24 mouse cellular contexts compared by ENCODE assay signal in the genomic region with DNA sequence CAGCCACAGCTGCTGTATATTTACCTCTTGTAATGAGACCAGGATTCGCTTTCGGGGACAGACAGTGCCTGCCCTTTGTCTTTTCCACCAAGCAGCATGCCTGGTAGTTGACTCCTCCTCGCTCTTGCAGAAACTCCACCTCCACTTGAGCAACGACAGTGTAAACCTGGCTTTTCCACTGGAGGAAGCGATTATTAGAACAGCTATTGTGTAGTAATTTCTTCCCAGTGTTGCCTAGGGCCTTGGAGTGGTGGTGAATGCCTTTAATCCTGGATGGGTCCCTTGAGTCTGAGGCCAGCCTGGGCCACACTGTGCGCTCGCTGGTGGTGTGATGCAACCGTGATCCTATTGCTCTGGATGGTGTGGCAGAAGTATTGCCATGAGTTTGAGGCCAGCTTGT. TPM values are rescaled to one million over a fixed set of nuclear protein-coding genes. Genes with fewer than 3 reads are reported as not detected.
DNase-seq lines count a peak whose midpoint lies in the region; ATAC-seq lines count a peak whose summit lies in the region.
"Had no signal": no experiment of that assay in that cellular context is flagged by ENCODE, and none has a peak within 500 bp of the region (broad histone marks: within the 10 kb centered on the region; RNA-seq: fewer than 3 reads in every experiment).

No protein-coding gene starts in this region.

- peaks cover 2% of the 10 kb centered on the region; the same call in 1 of the 2 replicates for H3K36me3 ChIP-seq in forebrain, embryonic 11.5 days (ENCODE audit: control insufficient read depth, insufficient read depth, low read length)
- peaks cover 45% of the 10 kb centered on the region for H3K36me3 ChIP-seq in intestine, embryonic 15.5 days

- no peaks in the 10 kb centered on the region for H3K4me1 ChIP-seq in forebrain, embryonic 11.5 days (replicated peaks; ENCODE audit: control insufficient read depth, insufficient read depth, low read length)
- H3K4me1 ChIP-seq in intestine, embryonic 15.5 days (replicated peaks) = no peaks in the 10 kb centered on the region
- H3K4me1 ChIP-seq: embryonic facial prominence, embryonic 15.5 days; forebrain, embryonic 13.5 days; hindbrain, embryonic 13.5 days had no signal

- H3K4me2 ChIP-seq in forebrain, embryonic 11.5 days (ENCODE audit: low read depth, low read length, severe bottlenecking) = no peak overlapping the region
- H3K4me2 ChIP-seq in intestine, embryonic 15.5 days (replicated peaks) = no peak overlapping the region
- H3K4me2 ChIP-seq: embryonic facial prominence, embryonic 15.5 days; forebrain, embryonic 13.5 days; hindbrain, embryonic 13.5 days had no signal

- no peak overlapping the region for H3K27ac ChIP-seq in forebrain, embryonic 11.5 days (ENCODE audit: low read depth, low read length)
- H3K27ac ChIP-seq in intestine, embryonic 15.5 days = no peak overlapping the region
- H3K27ac ChIP-seq: embryonic facial prominence, embryonic 15.5 days; forebrain, embryonic 13.5 days; gastrocnemius, adult 2 months; hindbrain, embryonic 13.5 days; hindbrain, postnatal 0 days had no signal

- no peak for ATAC-seq in forebrain, embryonic 11.5 days (replicated peaks; ENCODE audit: low FRiP score)
- ATAC-seq in intestine, embryonic 15.5 days = no peak
- ATAC-seq: activated CD4-positive, CD25-positive, alpha-beta regulatory T cell, adult 4 months; forebrain, embryonic 13.5 days; forebrain, postnatal 0 days; hindbrain, postnatal 0 days; Patski had no signal

- 90% methylated on average over 8 of the region's 8 CpGs for whole genome bisulfite sequencing in forebrain, embryonic 11.5 days
- WGBS in intestine, embryonic 15.5 days = 85% methylated on average over 8 of the region's 8 CpGs

- H3K27me3 ChIP-seq in forebrain, embryonic 11.5 days (ENCODE audit: control insufficient read depth, insufficient read depth, low read length) = no peaks in the 10 kb centered on the region
- H3K27me3 ChIP-seq in intestine, embryonic 15.5 days (replicated peaks) = no peaks in the 10 kb centered on the region
- H3K27me3 ChIP-seq: CH12.LX; embryonic facial prominence, embryonic 15.5 days; forebrain, embryonic 13.5 days; hindbrain, embryonic 13.5 days; Patski had no signal

- no peak overlapping the region for H3K4me3 ChIP-seq in forebrain, embryonic 11.5 days (ENCODE audit: low read depth, low read length)
- no peak overlapping the region for H3K4me3 ChIP-seq in intestine, embryonic 15.5 days (replicated peaks)
- H3K4me3 ChIP-seq: embryonic facial prominence, embryonic 15.5 days; erythroblast, embryonic 14.5 days; forebrain, embryonic 13.5 days; gastrocnemius, adult 2 months; hindbrain, embryonic 13.5 days had no signal

- H3K9ac ChIP-seq in forebrain, embryonic 11.5 days (ENCODE audit: low read length) = no peak overlapping the region
- no peak overlapping the region for H3K9ac ChIP-seq in intestine, embryonic 15.5 days
- H3K9ac ChIP-seq: embryonic facial prominence, embryonic 15.5 days; forebrain, embryonic 13.5 days; forebrain, postnatal 0 days; hindbrain, embryonic 13.5 days had no signal

- peak; percentile 47 for DNase-seq in adrenal gland, postnatal 14 days
- DNase-seq in adrenal gland, postnatal 4 days (ENCODE audit: low spot score in 2 of 2) = no peak
- DNase-seq in adipocyte (ENCODE audit: low spot score) = peak; percentile 77
- DNase-seq in fat pad, adult 2 months (ENCODE audit: extremely low read depth, low read depth, low spot score) = peak; percentile 90
- peak; percentile 21 for DNase-seq in lung, postnatal 10 days
- no peak for DNase-seq in forebrain, embryonic 11.5 days (ENCODE audit: low spot score)
- DNase-seq: cerebellum, adult 2 months; cerebellum, postnatal 10 days; embryo, embryonic 11 days; forebrain, postnatal 0 days; gastrocnemius, adult 2 months; gastrocnemius, postnatal 25 days; heart, adult 11 months; heart, postnatal 10 days; kidney, adult 18-20 months had no signal

- H3K9me3 ChIP-seq in forebrain, embryonic 11.5 days (ENCODE audit: control insufficient read depth, low read length) = no peaks in the 10 kb centered on the region
- H3K9me3 ChIP-seq in intestine, embryonic 15.5 days = no peaks in the 10 kb centered on the region
- H3K9me3 ChIP-seq: embryonic facial prominence, embryonic 15.5 days; forebrain, embryonic 13.5 days; hindbrain, embryonic 13.5 days had no signal

RNA-seq across cellular contexts. Expression of gene Anks1, which starts 26.0 kb away (rescaled TPM):
- total RNA-seq in adrenal gland, postnatal 14 days (2021) = 25.7 and 31.8 TPM in 2 replicates
- total RNA-seq in adrenal gland, postnatal 4 days (2021) = 10 to 100 TPM; 33.7 to 37.4 TPM
- polyA plus RNA-seq in forebrain, embryonic 11.5 days (2014; fragmentation: Nextera tagmentation; extraction: Ambion mirVana) = 40.9 and 42.6 TPM in 2 replicates
- polyA plus RNA-seq in intestine, embryonic 15.5 days (2015; fragmentation: Nextera tagmentation; extraction: Ambion mirVana) = 12.5 and 13.3 TPM in 2 replicates

RNA-seq across cellular contexts. Expression of gene Taf11, which starts 26.5 kb away (rescaled TPM):
- 26.2 and 28.4 TPM in 2 replicates for total RNA-seq in adrenal gland, postnatal 14 days (2021)
- total RNA-seq in adrenal gland, postnatal 4 days (2021) = 10 to 100 TPM; 39.5 to 43.6 TPM
- 92.1 and 98.5 TPM in 2 replicates for polyA plus RNA-seq in forebrain, embryonic 11.5 days (2014; fragmentation: Nextera tagmentation; extraction: Ambion mirVana)
- polyA plus RNA-seq in intestine, embryonic 15.5 days (2015; fragmentation: Nextera tagmentation; extraction: Ambion mirVana) = 54.0 and 54.4 TPM in 2 replicates

RNA-seq across cellular contexts. Expression of gene Uhrf1bp1, which starts 26.9 kb away (rescaled TPM):
- total RNA-seq in adrenal gland, postnatal 14 days (2021) = 24.4 and 29.9 TPM in 2 replicates
- 10 to 100 TPM; 24.5 to 24.8 TPM for total RNA-seq in adrenal gland, postnatal 4 days (2021)
- 7.8 and 9.7 TPM in 2 replicates for polyA plus RNA-seq in forebrain, embryonic 11.5 days (2014; fragmentation: Nextera tagmentation; extraction: Ambion mirVana)
- polyA plus RNA-seq in intestine, embryonic 15.5 days (2015; fragmentation: Nextera tagmentation; extraction: Ambion mirVana) = 3.9 and 4.1 TPM in 2 replicates

RNA-seq across cellular contexts. Expression of gene Snrpc, which starts 45.2 kb away (rescaled TPM):
- 93.1 and 94.6 TPM in 2 replicates for total RNA-seq in adrenal gland, postnatal 14 days (2021)
- total RNA-seq in adrenal gland, postnatal 4 days (2021) = 100 to 1,000 TPM; 115 to 124 TPM
- 371 and 373 TPM in 2 replicates for polyA plus RNA-seq in forebrain, embryonic 11.5 days (2014; fragmentation: Nextera tagmentation; extraction: Ambion mirVana)
- polyA plus RNA-seq in intestine, embryonic 15.5 days (2015; fragmentation: Nextera tagmentation; extraction: Ambion mirVana) = 250 and 266 TPM in 2 replicates

Comparison
In these comparisons a context has a peak if more than half of its experiments do, and no peak if none do; other contexts are left out.
1. DNase-seq: peak in adrenal gland, postnatal 14 days (single experiment), adipocyte (single experiment), fat pad, adult 2 months (single experiment) and lung, postnatal 10 days (single experiment); none in adrenal gland, postnatal 4 days (0 of 2) and forebrain, embryonic 11.5 days (single experiment).